Mouse (Mus musculus) heart, postnatal 0 days (tissue): ENCODE data around the gene Pou2f1.

Source experiments
- CTCF ChIP-seq: IDR thresholded peaks from 2 replicates; pipeline ENCODE4 v1.5.1; 2016; ENCODE audit warnings: antibody characterized with exemption, control low read depth, low read depth
- EP300 ChIP-seq: IDR thresholded peaks from 2 replicates; pipeline ENCODE4 v1.6.1; 2016; ENCODE audit warnings: antibody characterized with exemption, low read depth

DNA sequence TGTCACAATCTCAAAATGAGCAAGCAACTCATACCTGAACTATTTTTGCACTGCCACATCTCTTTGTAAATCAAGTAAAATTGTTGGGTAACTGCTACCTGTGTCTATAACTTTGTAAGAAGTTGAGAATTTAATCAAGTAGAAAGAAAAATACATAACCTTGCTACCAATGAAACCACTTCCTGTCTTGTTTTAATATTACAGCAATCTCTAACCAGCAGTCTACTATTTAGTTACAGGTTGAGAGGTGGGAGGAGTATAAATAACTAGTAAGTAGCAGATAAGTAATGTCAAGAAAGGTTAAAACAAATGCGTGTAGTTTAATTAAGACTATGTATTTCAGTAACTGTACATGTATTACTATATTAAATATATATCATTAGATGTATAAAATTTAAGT, 7.6 kb upstream of the Pou2f1 start:
- no peak for TF ChIP-seq CTCF
- TF ChIP-seq EP300, result no peak
